Mouse (Mus musculus) E14TG2a.4 (cell line): ENCODE results near the gene Gm17018.

Experiments
- CTCF ChIP-seq: conservative IDR thresholded peaks from 2 replicates; pipeline ENCODE4 v1.5.1; 2014; ENCODE audit warnings: low read length
- NANOG ChIP-seq: IDR thresholded peaks from 2 replicates; pipeline ENCODE4 v1.6.1; 2014; ENCODE audit warnings: borderline replicate concordance, low read length, mixed read lengths
- POU5F1 ChIP-seq: IDR thresholded peaks from 2 replicates; pipeline ENCODE4 v1.6.1; 2014; ENCODE audit warnings: low read length, borderline replicate concordance

GRCm38 (mm10) chr19:45582161-45582560 is 21.7 kb downstream of the Gm17018 start:
- no peak for TF ChIP-seq CTCF
- TF ChIP-seq NANOG = no peak
- no peak for TF ChIP-seq POU5F1
